Mouse (Mus musculus): ENCODE measurements around the gene Tnfrsf25. TPM values are rescaled to one million over a fixed set of nuclear protein-coding genes. Genes with fewer than 3 reads are reported as not detected.

Gene Tnfrsf25
- total and polyA plus RNA-seq, 3 experiments, result 1.5 TPM; not detected in 2

- no peak for TF ChIP-seq GABPA (IDR thresholded peaks at IDR 0.05; ENCODE audit: insufficient replicate concordance, low read depth, low read length)
- TF ChIP-seq JUN (IDR thresholded peaks at IDR 0.05; ENCODE audit: insufficient read depth, low read depth, low read length), result no peak
- no peak for TF ChIP-seq KAT2A (IDR thresholded peaks at IDR 0.05; ENCODE audit: insufficient replicate concordance, low read length)
- TF ChIP-seq CTCF (conservative IDR thresholded peaks at IDR 0.05 in 1 of 2, IDR thresholded peaks at IDR 0.05 in 1 of 2; ENCODE audit: low read depth in 2 of 2, low read length in 2 of 2), result no peak
- TF ChIP-seq UBTF (IDR thresholded peaks at IDR 0.05; ENCODE audit: low read depth, low read length), result no peak
- no peak for TF ChIP-seq NELFE (IDR thresholded peaks at IDR 0.05; ENCODE audit: low read depth, low read length)
- TF ChIP-seq ELF1 (IDR thresholded peaks at IDR 0.05; ENCODE audit: low read depth, low read length), result no peak
- TF ChIP-seq BHLHE40 (IDR thresholded peaks at IDR 0.05; ENCODE audit: low read depth, low read length), result no peak
- TF ChIP-seq RCOR1 (conservative IDR thresholded peaks at IDR 0.05; ENCODE audit: low read depth, low read length), result no peak
- TF ChIP-seq ZMIZ1 (IDR thresholded peaks at IDR 0.05; ENCODE audit: low read depth, low read length), result no peak
- TF ChIP-seq SIN3A (IDR thresholded peaks at IDR 0.05; ENCODE audit: low read length), result no peak
- no peak for TF ChIP-seq ZC3H11A (IDR thresholded peaks at IDR 0.05; ENCODE audit: low read depth, low read length)
- no peak for TF ChIP-seq USF1 (IDR thresholded peaks at IDR 0.05; ENCODE audit: low read depth, low read length)
- Histone ChIP-seq H3K9ac (ENCODE audit: insufficient read depth, low read depth) (no peak overlapping the region), H3K27me3 (replicated peaks) (peaks cover 89% of the 10 kb centered on the region), H3K4me2 (ENCODE audit: insufficient read depth, low read depth, poor library complexity, severe bottlenecking) (no peak overlapping the region), H3K36me3 (replicated peaks in 1 of 2; ENCODE audit: control insufficient read depth in 1 of 2, insufficient read depth in 1 of 2, low read length in 1 of 2) (no peaks in the 10 kb centered on the region), H3K9me3 (replicated peaks; ENCODE audit: low read length) (peaks cover 6% of the 10 kb centered on the region), H3K4me1 (ENCODE audit: control insufficient read depth in 1 of 2, insufficient read depth in 2 of 2) (peaks cover 15 to 19% of the 10 kb centered on the region in 2 experiments), H3K27ac (ENCODE audit: insufficient read depth, low read depth) (no peak overlapping the region), H3K79me2 (replicated peaks; ENCODE audit: control insufficient read depth, extremely low read depth, insufficient read depth, poor library complexity, severe bottlenecking) (no peaks in the 10 kb centered on the region), H3K4me3 (replicated peaks in 1 of 3; ENCODE audit: low read depth in 2 of 3, low read length in 2 of 3, poor library complexity in 1 of 3) (no peak overlapping the region)
- in situ Hi-C loops (cut with MboI; ENCODE audit: low pct_ligation_motif_present, low pct_unique_long_range_greater_than_20kb, low sequenced_read_pairs) (no loop called here), dilution Hi-C loops (cut with MboI; ENCODE audit: extremely low pct_ligation_motif_present, extremely low pct_unique_long_range_greater_than_20kb, low sequenced_read_pairs) (no loop called here)
- no peak for DNase-seq (ENCODE audit: extremely low read depth)
These were observed 27.1 kb upstream of the Tnfrsf25 start for GRCm38 (mm10) chr4:152088556-152089120.

GRCm38 (mm10) chr4:152090191-152090590 lies 25.5 kb upstream of the Tnfrsf25 start:
- H3K4me2 ChIP-seq (ENCODE audit: insufficient read depth, low read depth, poor library complexity, severe bottlenecking), result no peak overlapping the region
- in situ Hi-C loops (cut with MboI; ENCODE audit: low pct_ligation_motif_present, low pct_unique_long_range_greater_than_20kb, low sequenced_read_pairs) (no loop called here), dilution Hi-C loops (cut with MboI; ENCODE audit: extremely low pct_ligation_motif_present, extremely low pct_unique_long_range_greater_than_20kb, low sequenced_read_pairs) (no loop called here)
- DNase-seq (ENCODE audit: extremely low read depth), result no peak
- H3K27ac ChIP-seq (ENCODE audit: insufficient read depth, low read depth), result no peak overlapping the region
- H3K79me2 ChIP-seq (replicated peaks; ENCODE audit: control insufficient read depth, extremely low read depth, insufficient read depth, poor library complexity, severe bottlenecking), result no peaks in the 10 kb centered on the region
- no peak overlapping the region for H3K9ac ChIP-seq (ENCODE audit: insufficient read depth, low read depth)
- no peaks in the 10 kb centered on the region for H3K36me3 ChIP-seq (replicated peaks in 1 of 2; ENCODE audit: control insufficient read depth in 1 of 2, insufficient read depth in 1 of 2, low read length in 1 of 2)
- peaks cover 6% of the 10 kb centered on the region for H3K9me3 ChIP-seq (replicated peaks; ENCODE audit: low read length)
- peaks cover 84% of the 10 kb centered on the region for H3K27me3 ChIP-seq (replicated peaks)
- no peak overlapping the region for H3K4me3 ChIP-seq (replicated peaks in 1 of 3; ENCODE audit: low read depth in 2 of 3, low read length in 2 of 3, poor library complexity in 1 of 3)
- TF ChIP-seq ZNF384 (IDR thresholded peaks at IDR 0.05; ENCODE audit: low read depth, low read length) (no peak), RAD21 (IDR thresholded peaks at IDR 0.05; ENCODE audit: low read depth, low read length) (no peak), JUND (conservative IDR thresholded peaks at IDR 0.05; ENCODE audit: low read depth, low read length) (no peak), CHD1 (IDR thresholded peaks at IDR 0.05; ENCODE audit: low read depth, low read length) (no peak), CHD2 (IDR thresholded peaks at IDR 0.05; ENCODE audit: low read length) (no peak), MYC (IDR thresholded peaks at IDR 0.05; ENCODE audit: low read depth, low read length) (no peak), TCF12 (IDR thresholded peaks at IDR 0.05; ENCODE audit: low read depth, low read length) (no peak), TBP (conservative IDR thresholded peaks at IDR 0.05; ENCODE audit: low read depth, low read length) (no peak), UBTF (IDR thresholded peaks at IDR 0.05; ENCODE audit: low read depth, low read length) (no peak), CTCF (conservative IDR thresholded peaks at IDR 0.05 in 1 of 2, IDR thresholded peaks at IDR 0.05 in 1 of 2; ENCODE audit: low read depth in 2 of 2, low read length in 2 of 2) (no peak)
- peaks cover 15 to 19% of the 10 kb centered on the region in 2 experiments for H3K4me1 ChIP-seq (ENCODE audit: control insufficient read depth in 1 of 2, insufficient read depth in 2 of 2)
